In genomic region chr1:164247442-164247841, GRCm38 (mm10) we compare ENCODE assay signal across 1 mouse cellular context.
TF ChIP-seq lines count a peak whose summit lies in the region.

No protein-coding gene starts in this region.

TF ChIP-seq in CH12.LX, 34 proteins besides CTCF, POLR2A, EP300 and RAD21 (continued from another document):
- no peak for TF ChIP-seq KAT2A (IDR thresholded peaks at IDR 0.05; ENCODE audit: insufficient replicate concordance, low read length)
- TF ChIP-seq USF2 (conservative IDR thresholded peaks at IDR 0.05; ENCODE audit: low read depth, low read length), result no peak
- no peak for TF ChIP-seq USF1 (IDR thresholded peaks at IDR 0.05; ENCODE audit: low read depth, low read length)
- no peak for TF ChIP-seq JUND (conservative IDR thresholded peaks at IDR 0.05; ENCODE audit: low read depth, low read length)
- no peak for TF ChIP-seq UBTF (IDR thresholded peaks at IDR 0.05; ENCODE audit: low read depth, low read length)
- TF ChIP-seq MYC (IDR thresholded peaks at IDR 0.05; ENCODE audit: low read depth, low read length), result no peak
- no peak for TF ChIP-seq POLR2AphosphoS2 (IDR thresholded peaks at IDR 0.05; ENCODE audit: low read depth, low read length)
- TF ChIP-seq CHD2 (IDR thresholded peaks at IDR 0.05; ENCODE audit: low read length), result no peak
- no peak for TF ChIP-seq GABPA (IDR thresholded peaks at IDR 0.05; ENCODE audit: insufficient replicate concordance, low read depth, low read length)
